Mouse (Mus musculus) embryonic fibroblast, embryonic 13.5 days (primary cell): ENCODE data around the gene Phka1.

Experiments
- CTCF ChIP-seq: IDR thresholded peaks from 2 replicates; pipeline ENCODE4 v1.5.1; 2011; ENCODE audit warnings: mild to moderate bottlenecking, control low read depth, low read length, moderate library complexity, borderline replicate concordance; ENCODE audit not compliant: insufficient read depth
- POLR2A ChIP-seq: IDR thresholded peaks from 2 replicates; pipeline ENCODE4 v1.6.1; 2011; ENCODE audit warnings: low read depth, mild to moderate bottlenecking, control low read depth, low read length, moderate library complexity

GRCm38 (mm10) chrX:102588560-102588959 is 55.5 kb downstream of the Phka1 start:
- TF ChIP-seq POLR2A (no peak), CTCF (no peak)
